Mouse (Mus musculus) cortical plate, adult 2 months (tissue): Measurements from ENCODE around the gene Myo1f. TPM values are rescaled to one million over a fixed set of nuclear protein-coding genes. Genes with fewer than 3 reads are reported as not detected.

Source experiments
- H3K27ac ChIP-seq: fragments of 200-500 bp; 2 replicates; pipeline ENCODE4 v1.5.1; 2012; ENCODE audit warnings: low read length, control low read depth, inconsistent platforms; ENCODE audit not compliant: insufficient read depth
- H3K4me1 ChIP-seq: fragments of 200-500 bp; 2 replicates; pipeline ENCODE4 v1.6.1; 2011; ENCODE audit warnings: low read length; ENCODE audit not compliant: control insufficient read depth, insufficient read depth
- H3K4me3 ChIP-seq: fragments of 200-500 bp; 2 replicates; pipeline ENCODE4 v1.5.1; 2011; ENCODE audit warnings: mild to moderate bottlenecking, low read length, control low read depth; ENCODE audit not compliant: insufficient read depth
- CTCF ChIP-seq: fragments of 200-500 bp; IDR thresholded peaks from 2 replicates; pipeline ENCODE4 v1.5.1; 2011; ENCODE audit warnings: mild to moderate bottlenecking, control low read depth, low read length; ENCODE audit not compliant: insufficient read depth; ENCODE audit errors: extremely low read depth
- POLR2A ChIP-seq: fragments of 200-500 bp; IDR thresholded peaks from 2 replicates; pipeline ENCODE4 v1.6.1; 2011; ENCODE audit warnings: mild to moderate bottlenecking, low read length, control low read depth; ENCODE audit not compliant: insufficient read depth; ENCODE audit errors: extremely low read depth
- polyA plus RNA-seq: library from polyadenylated mRNA; depleted of rRNA; stranded (reverse); fragments of >200 nt; gene quantifications from 2 replicates; pipeline ENCODE4 v1.2.3, GENCODE M21; 2012; rRNA removed

The Myo1f gene
- polyA plus RNA-seq, 1 experiment: 2.4 TPM

- TF ChIP-seq CTCF (no peak), POLR2A (no peak)
- Histone ChIP-seq H3K4me3 (no peak within 1 kb of the TSS), H3K4me1 (no peaks in the 10 kb centered on the region; the same call in 1 of the 2 replicates), H3K27ac (peak within 1 kb of the TSS; percentile 33; the same call in 1 of the 2 replicates)
Measured at GRCm38 (mm10) chr17:33637516-33638276, 82.2 kb downstream of the Myo1f start, which contains the start of gene Pram1. TSS of gene Pram1 (plus strand) at chr17:33638056.

GRCm38 (mm10) chr17:33639743-33640142 lies 84.2 kb downstream of the Myo1f start:
- no peak for TF ChIP-seq POLR2A
- TF ChIP-seq CTCF: no peak
- no peak overlapping the region for H3K4me3 ChIP-seq
- H3K27ac ChIP-seq: no peak overlapping the region
- no peaks in the 10 kb centered on the region; the same call in 1 of the 2 replicates for H3K4me1 ChIP-seq

GRCm38 (mm10) chr17:33644068-33644467 lies 88.6 kb downstream of the Myo1f start:
- H3K4me1 ChIP-seq: peaks cover 2% of the 10 kb centered on the region; the same call in 1 of the 2 replicates
- no peak overlapping the region for H3K27ac ChIP-seq
- no peak for TF ChIP-seq POLR2A
- TF ChIP-seq CTCF: no peak
- no peak overlapping the region for H3K4me3 ChIP-seq

GRCm38 (mm10) chr17:33645073-33645472 lies 89.6 kb downstream of the Myo1f start:
- no peak overlapping the region for H3K4me3 ChIP-seq
- TF ChIP-seq CTCF (no peak), POLR2A (no peak)
- H3K27ac ChIP-seq: no peak overlapping the region
- peaks cover 2% of the 10 kb centered on the region; the same call in 1 of the 2 replicates for H3K4me1 ChIP-seq

- Histone ChIP-seq H3K4me3 (no peak overlapping the region), H3K4me1 (peaks cover 2% of the 10 kb centered on the region; the same call in 1 of the 2 replicates), H3K27ac (no peak overlapping the region)
- TF ChIP-seq CTCF (no peak), POLR2A (no peak)
Measured at GRCm38 (mm10) chr17:33649781-33650475, 94.4 kb downstream of the Myo1f start.

Other genes starting within 250 kb of the Myo1f start
- 8.7 and 10.3 TPM in 2 replicates for gene Zfp81, start 196.8 kb upstream of the Myo1f start, polyA plus RNA-seq
- 9.4 and 9.7 TPM in 2 replicates for gene Zfp101, start 161.1 kb upstream of the Myo1f start, polyA plus RNA-seq
- gene Actl9, start 122.8 kb upstream of the Myo1f start, polyA plus RNA-seq: 0.40 and 0.50 TPM in 2 replicates
- gene Adamts10, start 31.5 kb upstream of the Myo1f start, polyA plus RNA-seq: 47.2 and 50.7 TPM in 2 replicates
- 77.4 and 79.6 TPM in 2 replicates for gene Zfp414, start 73.4 kb downstream of the Myo1f start, polyA plus RNA-seq
- 0.42 TPM in 1 of 2 replicates, not detected in the other for gene Pram1, start 82.3 kb downstream of the Myo1f start, polyA plus RNA-seq
- 146 and 158 TPM in 2 replicates for gene Hnrnpm, start 131.2 kb downstream of the Myo1f start, polyA plus RNA-seq
- 127 and 137 TPM in 2 replicates for gene March2, start 163.0 kb downstream of the Myo1f start, polyA plus RNA-seq
- 470 and 487 TPM in 2 replicates for gene Rab11b, start 204.8 kb downstream of the Myo1f start, polyA plus RNA-seq
- gene Angptl4, start 226.1 kb downstream of the Myo1f start, polyA plus RNA-seq: 2.4 and 2.9 TPM in 2 replicates